Mouse (Mus musculus) cerebellum, adult 8-10 months (tissue): ENCODE results near the gene Jsrp1.

Source experiments
- DNase-seq: peaks from one replicate; pipeline ENCODE4 v3.0.0; 2022

Jsrp1 gene

GRCm38 (mm10) chr10:80808099-80808984, 5.0 kb downstream of the Jsrp1 start:
- DNase-seq, result no peak

- DNase-seq, result peak; percentile 81
These were observed 6.2 kb downstream of the Jsrp1 start for GRCm38 (mm10) chr10:80807057-80807627.

- DNase-seq, result no peak
These were observed 6.8 kb downstream of the Jsrp1 start for GRCm38 (mm10) chr10:80806341-80807056.

GRCm38 (mm10) chr10:80805925-80806324, 7.4 kb downstream of the Jsrp1 start:
- DNase-seq, result peak; percentile 85

GRCm38 (mm10) chr10:80805322-80805721, 8.0 kb downstream of the Jsrp1 start:
- no peak for DNase-seq

- no peak for DNase-seq
These were observed 8.4 kb downstream of the Jsrp1 start, which contains the start of gene Amh for GRCm38 (mm10) chr10:80804916-80805315. Amh (plus strand) TSS chr10:80805243.

- DNase-seq, result no peak
These were observed 9.0 kb downstream of the Jsrp1 start for GRCm38 (mm10) chr10:80804340-80804739.

GRCm38 (mm10) chr10:80802996-80803395, 10.3 kb downstream of the Jsrp1 start:
- no peak for DNase-seq

- no peak for DNase-seq
These were observed 10.9 kb downstream of the Jsrp1 start for GRCm38 (mm10) chr10:80802204-80802912.

GRCm38 (mm10) chr10:80799070-80799566, 14.2 kb downstream of the Jsrp1 start:
- DNase-seq, result no peak

- DNase-seq, result peak; percentile 97
These were observed 14.9 kb downstream of the Jsrp1 start, which contains the start of the genes Sf3a2 and Plekhj1 for GRCm38 (mm10) chr10:80798150-80799006. Sf3a2 (plus strand) TSS chr10:80798198. Plekhj1 (minus strand) TSS chr10:80798626.

GRCm38 (mm10) chr10:80797186-80798149, 15.8 kb downstream of the Jsrp1 start:
- no peak for DNase-seq

- no peak for DNase-seq
These were observed 16.9 kb downstream of the Jsrp1 start for GRCm38 (mm10) chr10:80796307-80796848.

GRCm38 (mm10) chr10:80794750-80795149, 18.5 kb downstream of the Jsrp1 start:
- DNase-seq, result no peak

- DNase-seq, result no peak
These were observed 19.5 kb downstream of the Jsrp1 start for GRCm38 (mm10) chr10:80793803-80794202.

- DNase-seq, result peak; percentile 69
These were observed 20.1 kb downstream of the Jsrp1 start for GRCm38 (mm10) chr10:80793033-80793784.

- peak; percentile 75 for DNase-seq
These were observed 20.9 kb downstream of the Jsrp1 start for GRCm38 (mm10) chr10:80792175-80793032.
